Mouse (Mus musculus) MEL (cell line): ENCODE results near the gene Nkap. TPM values are rescaled to one million over a fixed set of nuclear protein-coding genes. Genes with fewer than 3 reads are reported as not detected.

Experiments
- DNase-seq: peaks from one replicate; pipeline ENCODE4 v3.0.0; 2011; ENCODE audit warnings: low read depth, low spot score
- H3K27ac ChIP-seq: 2 replicates; pipeline ENCODE4 v1.5.1; 2012; ENCODE audit warnings: low read depth, mild to moderate bottlenecking, control low read depth, low read length, moderate library complexity; ENCODE audit not compliant: control insufficient read depth
- H3K27me3 ChIP-seq, 2 experiments: fragments of 150-350 bp in 1 of 2; sonication (generic) in 1 of 2; 2 replicates each; pipeline ENCODE4 v1.6.1; 2012; ENCODE audit warnings: low read length in 2 of 2, mild to moderate bottlenecking in 2 of 2, improper control_type of control experiment in 1 of 2, moderate library complexity in 1 of 2; ENCODE audit not compliant: insufficient read depth in 2 of 2, control insufficient read depth in 1 of 2
- H3K36me3 ChIP-seq, 2 experiments: 2 replicates each; pipeline ENCODE4 v1.6.1; 2012 to 2014; ENCODE audit warnings: low read length in 2 of 2, improper control_type of control experiment in 1 of 2, inconsistent platforms in 1 of 2, mild to moderate bottlenecking in 1 of 2; ENCODE audit not compliant: insufficient read depth in 2 of 2, control insufficient read depth in 1 of 2
- H3K4me1 ChIP-seq, 2 experiments: fragments of 150-350 bp in 1 of 2; sonication (generic) in 1 of 2; 2 replicates each; pipeline ENCODE4 v1.6.1; 2012; ENCODE audit warnings: low read length in 2 of 2, improper control_type of control experiment in 1 of 2, mild to moderate bottlenecking in 1 of 2; ENCODE audit not compliant: insufficient read depth in 2 of 2, control insufficient read depth in 1 of 2
- H3K4me3 ChIP-seq, 2 experiments: fragments of 150-350 bp in 1 of 2; sonication (generic) in 1 of 2; 2 replicates each; pipeline ENCODE4 v1.5.1; 2012; ENCODE audit warnings: low read depth in 2 of 2, low read length in 2 of 2, mild to moderate bottlenecking in 2 of 2, moderate library complexity in 2 of 2, control low read depth in 1 of 2, improper control_type of control experiment in 1 of 2; ENCODE audit not compliant: control insufficient read depth in 1 of 2, insufficient read depth in 1 of 2
- H3K79me2 ChIP-seq: 2 replicates; pipeline ENCODE4 v1.6.1; 2012; ENCODE audit warnings: mild to moderate bottlenecking, low read length, moderate library complexity; ENCODE audit not compliant: control insufficient read depth, poor library complexity, insufficient read depth
- H3K9ac ChIP-seq: 2 replicates; pipeline ENCODE4 v1.6.1; 2012; ENCODE audit warnings: low read depth, mild to moderate bottlenecking, control low read depth, low read length, moderate library complexity; ENCODE audit not compliant: control insufficient read depth, poor library complexity, severe bottlenecking
- H3K9me3 ChIP-seq: fragments of 150-350 bp; sonication (generic); replicated peaks from 2 replicates; pipeline ENCODE4 v1.6.1; 2012; ENCODE audit warnings: mild to moderate bottlenecking, low read length, improper control_type of control experiment, moderate library complexity; ENCODE audit not compliant: insufficient read depth
- CHD1 ChIP-seq: IDR thresholded peaks from 2 replicates; pipeline ENCODE4 v1.6.1; 2012; ENCODE audit warnings: low read depth, mild to moderate bottlenecking, inconsistent platforms, low read length, improper control_type of control experiment
- CHD2 ChIP-seq: IDR thresholded peaks from 2 replicates; pipeline ENCODE4 v1.6.1; 2011; ENCODE audit warnings: low read length, improper control_type of control experiment
- CTCF ChIP-seq, 3 experiments: IDR thresholded peaks in 2 of 3; conservative IDR thresholded peaks in 1 of 3; 2 replicates each; pipeline ENCODE4 v1.5.1; 2011 to 2012; ENCODE audit warnings: low read length in 3 of 3, low read depth in 2 of 3, mild to moderate bottlenecking in 2 of 3, improper control_type of control experiment in 1 of 3, inconsistent platforms in 1 of 3, mixed read lengths in 1 of 3, moderate library complexity in 1 of 3; ENCODE audit not compliant: control insufficient read depth in 1 of 3, insufficient read depth in 1 of 3, poor library complexity in 1 of 3, severe bottlenecking in 1 of 3
- EP300 ChIP-seq, 2 experiments: IDR thresholded peaks; 2 replicates each; pipeline ENCODE4 v1.6.1; 2011; ENCODE audit warnings: improper control_type of control experiment in 2 of 2, low read length in 2 of 2, low read depth in 1 of 2, mild to moderate bottlenecking in 1 of 2
- GABPA ChIP-seq: IDR thresholded peaks from 2 replicates; pipeline ENCODE4 v1.6.1; 2012; ENCODE audit warnings: low read depth, mild to moderate bottlenecking, inconsistent platforms, low read length, improper control_type of control experiment, moderate library complexity
- GATA1 ChIP-seq: IDR thresholded peaks from 2 replicates; pipeline ENCODE4 v1.6.1; 2011; ENCODE audit warnings: low read depth, low read length, improper control_type of control experiment
- HCFC1 ChIP-seq: IDR thresholded peaks from 2 replicates; pipeline ENCODE4 v1.6.1; 2012; ENCODE audit warnings: low read depth, mild to moderate bottlenecking, inconsistent platforms, low read length, improper control_type of control experiment, moderate library complexity
- KAT2A ChIP-seq: conservative IDR thresholded peaks from 2 replicates; pipeline ENCODE4 v1.6.1; 2012; ENCODE audit warnings: low read depth, low read length, improper control_type of control experiment, inconsistent platforms
- MXI1 ChIP-seq: IDR thresholded peaks from 2 replicates; pipeline ENCODE4 v1.6.1; 2011; ENCODE audit warnings: mild to moderate bottlenecking, low read depth, low read length, improper control_type of control experiment
- MYC ChIP-seq: IDR thresholded peaks from 2 replicates; pipeline ENCODE4 v1.6.1; 2011; ENCODE audit warnings: low read depth, mild to moderate bottlenecking, low read length, improper control_type of control experiment, moderate library complexity
- NELFE ChIP-seq: IDR thresholded peaks from 2 replicates; pipeline ENCODE4 v1.6.1; 2011; ENCODE audit warnings: low read depth, low read length, improper control_type of control experiment
- NRF1 ChIP-seq: IDR thresholded peaks from 2 replicates; pipeline ENCODE4 v1.6.1; 2014; ENCODE audit warnings: low read depth, mild to moderate bottlenecking, inconsistent platforms, low read length, improper control_type of control experiment, moderate library complexity; ENCODE audit not compliant: poor library complexity, insufficient read depth, severe bottlenecking
- POLR2A ChIP-seq, 2 experiments: IDR thresholded peaks; 2 replicates each; pipeline ENCODE4 v1.6.1; 2011 to 2012; ENCODE audit warnings: low read length in 2 of 2, mild to moderate bottlenecking in 2 of 2, control low read depth in 1 of 2, improper control_type of control experiment in 1 of 2, low read depth in 1 of 2, moderate library complexity in 1 of 2; ENCODE audit not compliant: control insufficient read depth in 1 of 2, insufficient read depth in 1 of 2, poor library complexity in 1 of 2
- POLR2AphosphoS2 ChIP-seq: IDR thresholded peaks from 2 replicates; pipeline ENCODE4 v1.6.1; 2011; ENCODE audit warnings: low read length, improper control_type of control experiment
- RAD21 ChIP-seq: IDR thresholded peaks from 2 replicates; pipeline ENCODE4 v1.6.1; 2011; ENCODE audit warnings: mild to moderate bottlenecking, low read depth, low read length, improper control_type of control experiment
- RCOR1 ChIP-seq: IDR thresholded peaks from 2 replicates; pipeline ENCODE4 v1.6.1; 2012; ENCODE audit warnings: low read depth, mild to moderate bottlenecking, inconsistent platforms, low read length, improper control_type of control experiment
- SIN3A ChIP-seq: IDR thresholded peaks from 2 replicates; pipeline ENCODE4 v1.6.1; 2012; ENCODE audit warnings: low read length, improper control_type of control experiment, inconsistent platforms
- SMC3 ChIP-seq: IDR thresholded peaks from 2 replicates; pipeline ENCODE4 v1.6.1; 2011; ENCODE audit warnings: low read depth, low read length, improper control_type of control experiment
- TAL1 ChIP-seq: IDR thresholded peaks from 2 replicates; pipeline ENCODE4 v1.6.1; 2012; ENCODE audit warnings: mild to moderate bottlenecking, inconsistent platforms, low read length, moderate library complexity, mixed read lengths
- TBP ChIP-seq: IDR thresholded peaks from 2 replicates; pipeline ENCODE4 v1.8.0; 2011; ENCODE audit warnings: low read depth, low read length, improper control_type of control experiment
- TCF12 ChIP-seq: IDR thresholded peaks from 2 replicates; pipeline ENCODE4 v1.6.1; 2014; ENCODE audit warnings: low read depth, mild to moderate bottlenecking, inconsistent platforms, low read length, improper control_type of control experiment, moderate library complexity
- USF1 ChIP-seq: IDR thresholded peaks from 2 replicates; pipeline ENCODE4 v1.6.1; 2014; ENCODE audit warnings: low read depth, mild to moderate bottlenecking, inconsistent platforms, low read length, improper control_type of control experiment, moderate library complexity
- ZKSCAN1 ChIP-seq: IDR thresholded peaks from 2 replicates; pipeline ENCODE4 v1.6.1; 2012; ENCODE audit warnings: low read depth, mild to moderate bottlenecking, inconsistent platforms, low read length, improper control_type of control experiment, moderate library complexity
- polyA plus RNA-seq, 2 experiments: library from polyadenylated mRNA; stranded (reverse) in 1 of 2; unstranded in 1 of 2; fragments of >175 nt in 1 of 2; fragments of >200 nt in 1 of 2; gene quantifications; 2 replicates each; pipeline versions ENCODE4 v1.2.1 to v1.2.4; 2012; ENCODE audit warnings: low replicate concordance in 2 of 2, low read depth in 1 of 2; ENCODE audit not compliant: insufficient read length in 2 of 2, insufficient read depth in 1 of 2, missing spikeins in 1 of 2
- total RNA-seq: library from RNA; depleted of rRNA; stranded (reverse); fragments of 300-350 nt; gene quantifications from 2 replicates; pipeline ENCODE4 v1.2.3, GENCODE M21; 2012

The Nkap gene
- total and polyA plus RNA-seq, 3 experiments, result 10.5 to 14.5 TPM; not detected in 1

- TF ChIP-seq USF1 (no peak; the same call in 1 of the 2 replicates), HCFC1 (no peak), POLR2AphosphoS2 (no peak), GATA1 (no peak), NELFE (peak; percentile 19; the same call in 1 of the 2 replicates), NRF1 (no peak), CHD2 (no peak), EP300 (IDR thresholded peaks at IDR 0.05; ENCODE audit: low read depth in 1 of 2, low read length in 2 of 2) (no peak)
Measured at GRCm38 (mm10) chrX:37110881-37111193, 15.8 kb upstream of the Nkap start (continued).

GRCm38 (mm10) chrX:37117085-37117484, 9.5 kb upstream of the Nkap start:
- H3K27ac ChIP-seq, result no peak overlapping the region
- peaks cover 0 to 2% of the 10 kb centered on the region in 2 experiments; a peak in 1 of 4 replicates for H3K27me3 ChIP-seq
- no peak for DNase-seq
- no peaks in the 10 kb centered on the region for H3K9me3 ChIP-seq
- no peak overlapping the region for H3K9ac ChIP-seq
- no peak overlapping the region for H3K4me3 ChIP-seq
- no peaks in the 10 kb centered on the region for H3K79me2 ChIP-seq
- no peak for TF ChIP-seq RAD21
- no peak for TF ChIP-seq CHD2
- TF ChIP-seq GATA1, result no peak
- no peak for TF ChIP-seq TBP
- TF ChIP-seq POLR2A (IDR thresholded peaks at IDR 0.05; ENCODE audit: control insufficient read depth in 1 of 2, insufficient read depth in 1 of 2, low read depth in 1 of 2, low read length in 2 of 2, poor library complexity in 1 of 2), result no peak
- TF ChIP-seq NELFE, result no peak
- TF ChIP-seq TAL1, result no peak
- no peaks in the 10 kb centered on the region for H3K4me1 ChIP-seq
- no peaks in the 10 kb centered on the region for H3K36me3 ChIP-seq

GRCm38 (mm10) chrX:37119585-37119984, 7.0 kb upstream of the Nkap start:
- H3K9me3 ChIP-seq, result no peaks in the 10 kb centered on the region
- H3K4me1 ChIP-seq, result no peaks in the 10 kb centered on the region
- H3K79me2 ChIP-seq, result no peaks in the 10 kb centered on the region
- no peak for TF ChIP-seq MXI1
- no peak for TF ChIP-seq GATA1
- no peak for TF ChIP-seq SIN3A
- no peak for TF ChIP-seq POLR2AphosphoS2
- no peak for TF ChIP-seq MYC
- no peak for TF ChIP-seq RCOR1
- TF ChIP-seq NRF1, result no peak
- TF ChIP-seq GABPA, result no peak
- no peak for TF ChIP-seq CHD1
- no peak for TF ChIP-seq SMC3
- TF ChIP-seq CTCF (IDR thresholded peaks at IDR 0.05 in 2 of 3, conservative IDR thresholded peaks at IDR 0.05 in 1 of 3; ENCODE audit: control insufficient read depth in 1 of 3, insufficient read depth in 1 of 3, low read depth in 2 of 3, low read length in 3 of 3, poor library complexity in 1 of 3, severe bottlenecking in 1 of 3), result no peak
- TF ChIP-seq TCF12, result no peak
- TF ChIP-seq KAT2A, result no peak
- TF ChIP-seq TBP, result no peak
- TF ChIP-seq ZKSCAN1, result no peak
- no peak overlapping the region for H3K27ac ChIP-seq
- no peak for DNase-seq
- no peaks in the 10 kb centered on the region for H3K36me3 ChIP-seq
- peaks cover 0 to 2% of the 10 kb centered on the region in 2 experiments; a peak in 1 of 4 replicates for H3K27me3 ChIP-seq
- no peak overlapping the region for H3K4me3 ChIP-seq
- H3K9ac ChIP-seq, result no peak overlapping the region
